Mouse (Mus musculus): ENCODE measurements at regions not wholly inside any gene's neighbourhood (a gene's known extent, or its start where the extent isn't known, plus 50 kb on each side); places are given as distances from the start of the nearest gene placed in this dataset.
A peak's percentile ranks its signal among the peaks of the same experiment; 100 is the strongest.

- H3K27ac ChIP-seq (ENCODE audit: insufficient read depth, low read length): no peak overlapping the region
- H3K9me3 ChIP-seq (replicated peaks; ENCODE audit: control insufficient read depth, insufficient read depth, low read length, poor library complexity, severe bottlenecking): peaks cover 5% of the 10 kb centered on the region; the same call in 1 of the 2 replicates
- peaks cover 8% of the 10 kb centered on the region for H3K4me1 ChIP-seq (ENCODE audit: control insufficient read depth, insufficient read depth, low read length)
- H3K4me3 ChIP-seq (ENCODE audit: low read depth, low read length): no peak overlapping the region
- TF ChIP-seq POLR2A (IDR thresholded peaks at IDR 0.05; ENCODE audit: insufficient read depth, low read length) (no peak), EP300 (IDR thresholded peaks at IDR 0.05; ENCODE audit: insufficient read depth, low read depth, low read length) (no peak), CTCF (IDR thresholded peaks at IDR 0.05; ENCODE audit: low read depth, low read length) (no peak)
- no peaks in the 10 kb centered on the region for H3K27me3 ChIP-seq (ENCODE audit: control insufficient read depth, insufficient read depth, low read length, poor library complexity, severe bottlenecking)
- H3K36me3 ChIP-seq (ENCODE audit: control insufficient read depth, insufficient read depth, low read length, poor library complexity, severe bottlenecking): no peaks in the 10 kb centered on the region
- H3K9ac ChIP-seq (ENCODE audit: low read depth, poor library complexity, severe bottlenecking): no peak overlapping the region
These were observed 51.0 kb upstream of the Stt3b start for GRCm38 (mm10) chr9:115361191-115361590.

GRCm38 (mm10) chr9:115361881-115362280, 51.7 kb upstream of the Stt3b start:
- H3K36me3 ChIP-seq (ENCODE audit: control insufficient read depth, insufficient read depth, low read length, poor library complexity, severe bottlenecking): no peaks in the 10 kb centered on the region
- no peak overlapping the region; the same call in 1 of the 2 replicates for H3K9ac ChIP-seq (ENCODE audit: low read depth, poor library complexity, severe bottlenecking)
- H3K4me1 ChIP-seq (ENCODE audit: control insufficient read depth, insufficient read depth, low read length): peaks cover 9% of the 10 kb centered on the region
- H3K4me3 ChIP-seq (ENCODE audit: low read depth, low read length): no peak overlapping the region
- peaks cover 5% of the 10 kb centered on the region; the same call in 1 of the 2 replicates for H3K9me3 ChIP-seq (replicated peaks; ENCODE audit: control insufficient read depth, insufficient read depth, low read length, poor library complexity, severe bottlenecking)
- peak overlapping the region; percentile 78 for H3K27ac ChIP-seq (ENCODE audit: insufficient read depth, low read length)
- no peaks in the 10 kb centered on the region for H3K27me3 ChIP-seq (ENCODE audit: control insufficient read depth, insufficient read depth, low read length, poor library complexity, severe bottlenecking)
- TF ChIP-seq EP300 (IDR thresholded peaks at IDR 0.05; ENCODE audit: insufficient read depth, low read depth, low read length) (no peak), POLR2A (IDR thresholded peaks at IDR 0.05; ENCODE audit: insufficient read depth, low read length) (no peak), CTCF (IDR thresholded peaks at IDR 0.05; ENCODE audit: low read depth, low read length) (no peak)

- Histone ChIP-seq H3K4me1 (ENCODE audit: control insufficient read depth, insufficient read depth, low read length) (peaks cover 12% of the 10 kb centered on the region), H3K27ac (ENCODE audit: insufficient read depth, low read length) (peak overlapping the region; percentile 78), H3K4me3 (ENCODE audit: low read depth, low read length) (no peak overlapping the region), H3K9me3 (replicated peaks; ENCODE audit: control insufficient read depth, insufficient read depth, low read length, poor library complexity, severe bottlenecking) (peaks cover 5% of the 10 kb centered on the region; the same call in 1 of the 2 replicates), H3K9ac (ENCODE audit: low read depth, poor library complexity, severe bottlenecking) (no peak overlapping the region), H3K27me3 (ENCODE audit: control insufficient read depth, insufficient read depth, low read length, poor library complexity, severe bottlenecking) (no peaks in the 10 kb centered on the region), H3K36me3 (ENCODE audit: control insufficient read depth, insufficient read depth, low read length, poor library complexity, severe bottlenecking) (no peaks in the 10 kb centered on the region)
- no peak for TF ChIP-seq EP300 (IDR thresholded peaks at IDR 0.05; ENCODE audit: insufficient read depth, low read depth, low read length)
- TF ChIP-seq CTCF (IDR thresholded peaks at IDR 0.05; ENCODE audit: low read depth, low read length): no peak
- no peak for TF ChIP-seq POLR2A (IDR thresholded peaks at IDR 0.05; ENCODE audit: insufficient read depth, low read length)
These were observed 52.3 kb upstream of the Stt3b start for GRCm38 (mm10) chr9:115362486-115362885.

- Histone ChIP-seq H3K36me3 (ENCODE audit: control insufficient read depth, insufficient read depth, low read length, poor library complexity, severe bottlenecking) (no peaks in the 10 kb centered on the region), H3K9ac (ENCODE audit: low read depth, poor library complexity, severe bottlenecking) (no peak overlapping the region), H3K9me3 (replicated peaks; ENCODE audit: control insufficient read depth, insufficient read depth, low read length, poor library complexity, severe bottlenecking) (peaks cover 5% of the 10 kb centered on the region; the same call in 1 of the 2 replicates), H3K27me3 (ENCODE audit: control insufficient read depth, insufficient read depth, low read length, poor library complexity, severe bottlenecking) (no peaks in the 10 kb centered on the region), H3K4me3 (ENCODE audit: low read depth, low read length) (no peak overlapping the region), H3K27ac (ENCODE audit: insufficient read depth, low read length) (no peak overlapping the region), H3K4me1 (ENCODE audit: control insufficient read depth, insufficient read depth, low read length) (peaks cover 12% of the 10 kb centered on the region)
- TF ChIP-seq POLR2A (IDR thresholded peaks at IDR 0.05; ENCODE audit: insufficient read depth, low read length) (no peak), EP300 (IDR thresholded peaks at IDR 0.05; ENCODE audit: insufficient read depth, low read depth, low read length) (no peak), CTCF (IDR thresholded peaks at IDR 0.05; ENCODE audit: low read depth, low read length) (peak; percentile 27)
These were observed 55.0 kb upstream of the Stt3b start for GRCm38 (mm10) chr9:115364919-115365861.

GRCm38 (mm10) chr9:115367808-115368207, 57.6 kb upstream of the Stt3b start:
- no peak overlapping the region for H3K4me3 ChIP-seq (ENCODE audit: low read depth, low read length)
- H3K27ac ChIP-seq (ENCODE audit: insufficient read depth, low read length): no peak overlapping the region
- H3K36me3 ChIP-seq (ENCODE audit: control insufficient read depth, insufficient read depth, low read length, poor library complexity, severe bottlenecking): no peaks in the 10 kb centered on the region
- TF ChIP-seq EP300 (IDR thresholded peaks at IDR 0.05; ENCODE audit: insufficient read depth, low read depth, low read length) (no peak), CTCF (IDR thresholded peaks at IDR 0.05; ENCODE audit: low read depth, low read length) (no peak), POLR2A (IDR thresholded peaks at IDR 0.05; ENCODE audit: insufficient read depth, low read length) (no peak)
- H3K9me3 ChIP-seq (replicated peaks; ENCODE audit: control insufficient read depth, insufficient read depth, low read length, poor library complexity, severe bottlenecking): peaks cover 5% of the 10 kb centered on the region; the same call in 1 of the 2 replicates
- H3K27me3 ChIP-seq (ENCODE audit: control insufficient read depth, insufficient read depth, low read length, poor library complexity, severe bottlenecking): no peaks in the 10 kb centered on the region
- peaks cover 4% of the 10 kb centered on the region for H3K4me1 ChIP-seq (ENCODE audit: control insufficient read depth, insufficient read depth, low read length)
- no peak overlapping the region for H3K9ac ChIP-seq (ENCODE audit: low read depth, poor library complexity, severe bottlenecking)

GRCm38 (mm10) chr9:115380276-115380675, 70.1 kb upstream of the Stt3b start:
- Histone ChIP-seq H3K4me1 (ENCODE audit: control insufficient read depth, insufficient read depth, low read length) (no peaks in the 10 kb centered on the region), H3K27ac (ENCODE audit: insufficient read depth, low read length) (no peak overlapping the region), H3K9ac (ENCODE audit: low read depth, poor library complexity, severe bottlenecking) (no peak overlapping the region), H3K36me3 (ENCODE audit: control insufficient read depth, insufficient read depth, low read length, poor library complexity, severe bottlenecking) (no peaks in the 10 kb centered on the region), H3K4me3 (ENCODE audit: low read depth, low read length) (no peak overlapping the region), H3K9me3 (replicated peaks; ENCODE audit: control insufficient read depth, insufficient read depth, low read length, poor library complexity, severe bottlenecking) (no peaks in the 10 kb centered on the region), H3K27me3 (ENCODE audit: control insufficient read depth, insufficient read depth, low read length, poor library complexity, severe bottlenecking) (no peaks in the 10 kb centered on the region)
- TF ChIP-seq EP300 (IDR thresholded peaks at IDR 0.05; ENCODE audit: insufficient read depth, low read depth, low read length) (no peak), POLR2A (IDR thresholded peaks at IDR 0.05; ENCODE audit: insufficient read depth, low read length) (no peak), CTCF (IDR thresholded peaks at IDR 0.05; ENCODE audit: low read depth, low read length) (no peak)

All from ES-Bruce4 (cell line).